ENCODE assay signal across 8 mouse cellular contexts in the genomic region with DNA sequence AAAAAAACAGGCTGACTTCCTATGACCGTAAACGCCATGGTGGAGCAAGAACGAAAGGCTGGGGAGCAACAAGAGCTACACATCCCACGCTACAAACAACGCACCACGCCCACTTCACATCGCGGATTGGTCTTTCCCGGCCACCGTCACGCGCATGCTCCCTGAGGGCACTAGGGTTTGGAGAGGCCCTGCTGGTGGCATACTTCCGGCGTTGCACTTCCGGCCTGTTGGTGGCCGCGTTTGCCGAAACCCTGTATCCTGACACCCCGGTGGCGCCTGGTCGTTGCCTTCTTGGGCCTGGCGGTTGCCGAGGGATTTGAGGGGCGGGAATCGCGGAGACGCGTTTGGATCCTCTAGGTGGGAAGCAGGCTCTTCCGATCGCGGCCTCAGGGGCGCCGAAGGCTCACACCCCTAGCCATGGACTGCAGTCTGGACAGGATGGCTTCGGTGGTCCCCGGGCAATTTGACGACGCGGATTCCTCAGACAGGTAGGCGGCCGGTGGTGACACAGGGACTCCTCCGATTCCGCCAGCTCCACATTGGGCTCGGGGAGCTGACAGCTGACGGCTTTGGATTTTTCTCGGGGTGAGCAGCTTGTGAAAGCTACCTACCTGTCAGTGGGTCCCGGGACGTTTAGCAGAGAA. TPM values are rescaled to one million over a fixed set of nuclear protein-coding genes. Genes with fewer than 3 reads are reported as not detected.
DNase-seq lines count a peak whose midpoint lies in the region; ATAC-seq lines count a peak whose summit lies in the region.

Cage1 (minus strand) TSS at position 26 of the 644 bp plus-strand sequence.

- ATAC-seq in CD4-positive, CD25-positive, alpha-beta regulatory T cell, adult 4 months: peak; percentile 86
- ATAC-seq in heart, embryonic 14.5 days (ENCODE audit: insufficient number of reproducible peaks, insufficient read depth, low FRiP score, low read depth): peak; percentile 92
- ATAC-seq in liver, embryonic 13.5 days (ENCODE audit: low read depth): peak; percentile 95
- ATAC-seq in stomach, embryonic 16.5 days (ENCODE audit: insufficient read depth, low FRiP score): peak; percentile 96

- peak; percentile 95 for DNase-seq in c-Kit-negative CD71-positive TER-119-positive erythroid progenitor cells, embryonic 14.5 days (ENCODE audit: low read depth, low spot score)
- DNase-seq in fibroblast of lung, adult 2 months (ENCODE audit: low read depth): peak; percentile 93
- DNase-seq in kidney, postnatal 14 days: peak; percentile 97
- DNase-seq in liver, embryonic 13.5 days: peak; percentile 95
- peak; percentile 99 for DNase-seq in neural tube, embryonic 10.5 days (ENCODE audit: extremely low spot score, low spot score)

- H3K4me1 ChIP-seq in heart, embryonic 14.5 days (ENCODE audit: control insufficient read depth in 2 of 2, insufficient read depth in 2 of 2, low read length in 2 of 2): peaks cover 4 to 20% of the 10 kb centered on the region in 2 experiments
- H3K4me1 ChIP-seq in liver, embryonic 13.5 days (replicated peaks): peaks cover 32% of the 10 kb centered on the region
- peaks cover 15% of the 10 kb centered on the region for H3K4me1 ChIP-seq in stomach, embryonic 16.5 days (ENCODE audit: control insufficient read depth, insufficient read depth, low read length)

- H3K9me3 ChIP-seq in heart, embryonic 14.5 days (ENCODE audit: control insufficient read depth, low read length): no peaks in the 10 kb centered on the region
- no peaks in the 10 kb centered on the region for H3K9me3 ChIP-seq in liver, embryonic 13.5 days (replicated peaks)
- no peaks in the 10 kb centered on the region for H3K9me3 ChIP-seq in stomach, embryonic 16.5 days (replicated peaks; ENCODE audit: control insufficient read depth, low read length)

- H3K9ac ChIP-seq in heart, embryonic 14.5 days (ENCODE audit: low read length): peak within 1 kb of the TSS; percentile 89
- H3K9ac ChIP-seq in liver, embryonic 13.5 days: peak within 1 kb of the TSS; percentile 93
- peak within 1 kb of the TSS; percentile 89 for H3K9ac ChIP-seq in stomach, embryonic 16.5 days (ENCODE audit: low read length)

- peak within 1 kb of the TSS; percentile 67 to 90 for H3K27ac ChIP-seq in heart, embryonic 14.5 days (replicated peaks in 1 of 2; ENCODE audit: control insufficient read depth in 1 of 2, insufficient read depth in 1 of 2, low read depth in 2 of 2, low read length in 2 of 2)
- peak within 1 kb of the TSS; percentile 85 for H3K27ac ChIP-seq in liver, embryonic 13.5 days
- peak within 1 kb of the TSS; percentile 84 for H3K27ac ChIP-seq in stomach, embryonic 16.5 days (ENCODE audit: low read length)

- H3K27me3 ChIP-seq in heart, embryonic 14.5 days (ENCODE audit: control insufficient read depth, insufficient read depth, low read length): no peaks in the 10 kb centered on the region
- no peaks in the 10 kb centered on the region for H3K27me3 ChIP-seq in liver, embryonic 13.5 days
- no peaks in the 10 kb centered on the region for H3K27me3 ChIP-seq in stomach, embryonic 16.5 days (ENCODE audit: control insufficient read depth, insufficient read depth, low read length)

- peak within 1 kb of the TSS; percentile 75 to 81 for H3K4me3 ChIP-seq in heart, embryonic 14.5 days (ENCODE audit: control insufficient read depth in 1 of 2, insufficient read depth in 1 of 2, low read depth in 1 of 2, low read length in 2 of 2)
- peak within 1 kb of the TSS; percentile 92 for H3K4me3 ChIP-seq in liver, embryonic 13.5 days (replicated peaks)
- peak within 1 kb of the TSS; percentile 89 for H3K4me3 ChIP-seq in stomach, embryonic 16.5 days (replicated peaks; ENCODE audit: low read length)

- peak within 1 kb of the TSS; percentile 75 for H3K4me2 ChIP-seq in heart, embryonic 14.5 days (ENCODE audit: low read length)
- peak within 1 kb of the TSS; percentile 90 for H3K4me2 ChIP-seq in liver, embryonic 13.5 days
- peak within 1 kb of the TSS; percentile 96 for H3K4me2 ChIP-seq in stomach, embryonic 16.5 days (ENCODE audit: low read depth, low read length)

- WGBS in heart, embryonic 14.5 days: under 1% methylated on average over 43 of the region's 47 CpGs
- under 1% methylated on average over 47 of the region's 47 CpGs for WGBS in liver, embryonic 13.5 days (ENCODE audit: insufficient replicate concordance)
- WGBS in stomach, embryonic 16.5 days: under 1% methylated on average over 47 of the region's 47 CpGs

- peaks cover 28% of the 10 kb centered on the region for H3K36me3 ChIP-seq in heart, embryonic 14.5 days (ENCODE audit: control insufficient read depth, insufficient read depth, low read length)
- peaks cover 33% of the 10 kb centered on the region for H3K36me3 ChIP-seq in liver, embryonic 13.5 days
- 0 out of 2 replicates have a peak, but pooled peaks cover 3% of the 10 kb centered on the region for H3K36me3 ChIP-seq in stomach, embryonic 16.5 days (ENCODE audit: control insufficient read depth, insufficient read depth, low read length)

RNA-seq across cellular contexts. Expression of gene Cage1, which starts in this region (rescaled TPM):
- 1 to 10 TPM; 1.3 to 2.2 TPM for polyA plus RNA-seq in CD4-positive, CD25-positive, alpha-beta regulatory T cell, adult 4 months (2017; shearing (Covaris generic))
- polyA plus RNA-seq in heart, embryonic 14.5 days (2014; fragmentation: Nextera tagmentation; extraction: Ambion mirVana): 1.1 and 1.8 TPM in 2 replicates
- polyA plus RNA-seq in liver, embryonic 13.5 days (2015; fragmentation: Nextera tagmentation; extraction: Ambion mirVana): 0.50 and 0.60 TPM in 2 replicates
- 0.72 and 1.3 TPM in 2 replicates for polyA plus RNA-seq in stomach, embryonic 16.5 days (2015; fragmentation: Nextera tagmentation; extraction: Ambion mirVana)

Comparison
In these comparisons a context has a peak if more than half of its experiments do, and no peak if none do; other contexts are left out.
1. Peak in every context shown above with its lines: DNase-seq, ATAC-seq, H3K4me3 ChIP-seq and H3K27ac ChIP-seq.
2. Peak in DNase-seq, ATAC-seq, H3K4me3 ChIP-seq, H3K27ac ChIP-seq, H3K9ac ChIP-seq and H3K4me2 ChIP-seq in liver, embryonic 13.5 days; RNA of the gene not detected or under 1 TPM.